ENCODE assay signal across 23 mouse cellular contexts in the genomic region with DNA sequence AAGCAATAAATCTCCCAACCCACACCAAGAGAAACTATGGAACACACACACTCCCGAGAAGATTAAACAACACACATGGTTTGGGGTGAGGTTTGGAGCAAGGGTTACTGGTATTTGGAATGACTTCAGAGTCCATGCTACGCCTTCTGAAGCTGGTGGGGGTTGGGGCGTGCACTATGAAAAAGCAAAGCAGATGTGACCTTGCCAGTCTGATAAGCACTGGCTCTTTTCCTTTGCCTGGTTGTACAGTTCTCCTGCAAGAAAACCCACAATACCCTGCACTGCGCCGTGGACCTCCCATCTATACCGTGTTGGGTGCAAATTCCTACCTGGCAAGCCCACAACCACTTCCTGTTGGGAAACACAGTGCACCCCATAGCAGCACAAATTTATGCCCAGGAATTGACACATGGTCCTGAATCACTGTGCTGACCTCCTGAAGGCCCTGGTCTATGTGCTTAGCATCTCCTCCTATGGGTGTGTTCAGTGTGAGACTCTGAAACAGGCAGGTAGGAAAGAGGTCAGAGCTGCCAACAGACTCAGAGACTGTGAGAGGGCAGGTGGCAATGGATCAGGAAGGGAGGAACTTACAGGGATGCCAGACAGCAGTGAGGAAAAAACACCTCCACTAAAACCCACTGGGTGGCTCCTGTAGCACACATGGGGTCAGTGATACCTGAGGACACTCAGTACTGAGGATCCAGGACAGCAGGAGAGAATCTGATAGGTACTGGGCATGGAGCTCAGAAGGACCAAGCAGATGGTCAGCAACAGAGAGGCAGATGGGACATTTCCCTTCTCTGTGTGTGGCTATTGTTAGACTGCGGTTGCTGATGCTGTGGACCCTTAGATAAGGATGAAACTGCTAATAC. TPM values are rescaled to one million over a fixed set of nuclear protein-coding genes. Genes with fewer than 3 reads are reported as not detected.
DNase-seq lines count a peak whose midpoint lies in the region; ATAC-seq and TF ChIP-seq lines count a peak whose summit lies in the region.
"Had no signal": no experiment of that assay in that cellular context is flagged by ENCODE, and none has a peak within 500 bp of the region (broad histone marks: within the 10 kb centered on the region; RNA-seq: fewer than 3 reads in every experiment).

No protein-coding gene starts in this region.

- no peaks in the 10 kb centered on the region for H3K9me3 ChIP-seq in liver, postnatal 0 days (ENCODE audit: low read length)
- H3K9me3 ChIP-seq: heart, embryonic 13.5 days; hindbrain, embryonic 10.5 days; midbrain, embryonic 12.5 days had no signal

- peak overlapping the region; percentile 35 for H3K27ac ChIP-seq in liver, adult 2 months (replicated peaks; ENCODE audit: insufficient read depth, low read depth, low read length)
- no peak overlapping the region for H3K27ac ChIP-seq in liver, postnatal 0 days (ENCODE audit: low read depth)
- H3K27ac ChIP-seq: heart, embryonic 13.5 days; hindbrain, embryonic 10.5 days; left cerebral cortex, adult 2 months; midbrain, embryonic 12.5 days had no signal

- H3K79me2 ChIP-seq in liver, adult 2 months (ENCODE audit: control insufficient read depth, insufficient read depth, low read length), result no peaks in the 10 kb centered on the region

- no peaks in the 10 kb centered on the region for H3K27me3 ChIP-seq in liver, adult 2 months (ENCODE audit: control insufficient read depth, insufficient read depth, low read length)
- H3K27me3 ChIP-seq in liver, postnatal 0 days (ENCODE audit: insufficient read depth, low read length), result no peaks in the 10 kb centered on the region
- H3K27me3 ChIP-seq: heart, embryonic 13.5 days; midbrain, embryonic 12.5 days had no signal

- peak; percentile 81 for ATAC-seq in liver, postnatal 0 days
- ATAC-seq: forebrain, embryonic 16.5 days had no signal

- peaks cover 9% of the 10 kb centered on the region; the same call in 1 of the 2 replicates for H3K4me1 ChIP-seq in liver, adult 2 months (ENCODE audit: control insufficient read depth, insufficient read depth, low read length)
- peaks cover 7% of the 10 kb centered on the region; the same call in 1 of the 2 replicates for H3K4me1 ChIP-seq in liver, postnatal 0 days (ENCODE audit: insufficient read depth)
- H3K4me1 ChIP-seq: heart, embryonic 13.5 days; hindbrain, embryonic 10.5 days had no signal

- DNase-seq in liver, adult 2 months (ENCODE audit: extremely low read depth, low read depth, low spot score), result peak; percentile 90
- DNase-seq in liver, result no peak
- DNase-seq in adrenal gland, postnatal 36 days, result peak; percentile 33 to 59
- peak; percentile 37 to 55 for DNase-seq in cerebellum, postnatal 14 days
- DNase-seq in liver, postnatal 0 days, result peak; percentile 24
- DNase-seq in layer of hippocampus, postnatal 10 days (ENCODE audit: low spot score in 2 of 2), result no peak
- no peak for DNase-seq in left cerebral cortex, adult 8-10 months (ENCODE audit: low spot score in 2 of 2)
- DNase-seq in left cerebral cortex, adult 11 months (ENCODE audit: low spot score), result no peak
- DNase-seq: gastrocnemius, postnatal 14 days; kidney, adult 11 months; kidney, postnatal 14 days; lung, postnatal 14 days; retina, postnatal 1 day; spleen, adult 18-20 months had no signal

- H3K4me2 ChIP-seq in liver, postnatal 0 days (ENCODE audit: low read depth, low read length), result no peak overlapping the region
- H3K4me2 ChIP-seq: heart, embryonic 13.5 days; midbrain, embryonic 12.5 days had no signal

- WGBS in liver, adult 2 months, result 39% methylated on average over 7 of the region's 7 CpGs
- 54% methylated on average over 7 of the region's 7 CpGs for WGBS in liver, postnatal 0 days (ENCODE audit: insufficient replicate concordance)

- no peak overlapping the region for H3K4me3 ChIP-seq in liver, adult 2 months (ENCODE audit: insufficient read depth, low read depth, low read length)
- H3K4me3 ChIP-seq in liver, postnatal 0 days (ENCODE audit: low read depth, low read length), result no peak overlapping the region
- H3K4me3 ChIP-seq: heart, embryonic 13.5 days; hindbrain, embryonic 10.5 days; left cerebral cortex, adult 2 months; midbrain, embryonic 12.5 days had no signal

- TF ChIP-seq EP300 in liver, postnatal 0 days (IDR thresholded peaks at IDR 0.05; ENCODE audit: low read depth), result no peak

- no peak for TF ChIP-seq CTCF in liver, adult 2 months (IDR thresholded peaks at IDR 0.05; ENCODE audit: low read depth, low read length)
- no peak for TF ChIP-seq CTCF in liver, postnatal 0 days (IDR thresholded peaks at IDR 0.05; ENCODE audit: low read depth)

- H3K9ac ChIP-seq in liver, adult 2 months (ENCODE audit: low read depth, low read length), result no peak overlapping the region
- no peak overlapping the region for H3K9ac ChIP-seq in liver, postnatal 0 days (replicated peaks)
- H3K9ac ChIP-seq: heart, embryonic 13.5 days; midbrain, embryonic 12.5 days had no signal

- no peak for TF ChIP-seq POLR2A in liver, adult 2 months (IDR thresholded peaks at IDR 0.05; ENCODE audit: extremely low read depth, insufficient read depth, low read length)

- no peaks in the 10 kb centered on the region for H3K36me3 ChIP-seq in liver, adult 2 months (ENCODE audit: control insufficient read depth, insufficient read depth, low read length)
- H3K36me3 ChIP-seq in liver, postnatal 0 days (replicated peaks; ENCODE audit: insufficient read depth, low read length), result no peaks in the 10 kb centered on the region
- H3K36me3 ChIP-seq: heart, embryonic 13.5 days; hindbrain, embryonic 10.5 days; midbrain, embryonic 12.5 days had no signal

RNA-seq across cellular contexts. Expression of a gene that starts 22.6 kb away (rescaled TPM):
- 0.07 and 0.46 TPM in 2 replicates for total RNA-seq in liver, adult 2 months (2014; rRNA removed)
- polyA plus RNA-seq in liver, adult 2 months (2012; rRNA removed), result 0.05 and 0.29 TPM in 2 replicates
- total RNA-seq in adrenal gland, postnatal 36 days (2021), result under 1 TPM; 0.26 to 0.40 TPM
- polyA plus RNA-seq in liver, postnatal 0 days (2015; fragmentation: Nextera tagmentation; extraction: Ambion mirVana), result 0.19 and 0.30 TPM in 2 replicates
- under 1 TPM; 0.31 to 0.53 TPM for total RNA-seq in layer of hippocampus, postnatal 10 days (2021)
- total RNA-seq in left cerebral cortex, adult 8-10 months (2022), result under 1 TPM in 3 of 4 experiments, not detected in 1; 0.14 to 0.19 (median 0.18) TPM
- total RNA-seq: ES-E14 had no signal
- polyA plus RNA-seq: C2C12 had no signal

RNA-seq across cellular contexts. Expression of a gene that starts 38.1 kb away (rescaled TPM):
- 27.8 and 111 TPM in 2 replicates for total RNA-seq in liver, adult 2 months (2014; rRNA removed)
- 36.1 and 49.1 TPM in 2 replicates for polyA plus RNA-seq in liver, adult 2 months (2012; rRNA removed)
- not detected for total RNA-seq in adrenal gland, postnatal 36 days (2021)
- 1.9 TPM in 2 replicates for polyA plus RNA-seq in liver, postnatal 0 days (2015; fragmentation: Nextera tagmentation; extraction: Ambion mirVana)
- not detected for total RNA-seq in layer of hippocampus, postnatal 10 days (2021)
- total RNA-seq in left cerebral cortex, adult 8-10 months (2022), result not detected
- total RNA-seq: ES-E14; left cerebral cortex, adult 2 months had no signal
- polyA plus RNA-seq: brain, embryonic 14.5 days; C2C12; forebrain, embryonic 16.5 days; heart, embryonic 13.5 days; hindbrain, embryonic 10.5 days; midbrain, embryonic 12.5 days; neural tube, embryonic 11.5 days had no signal

Comparison
In these comparisons a context has a peak if more than half of its experiments do, and no peak if none do; other contexts are left out.
1. DNase-seq: peak in liver, adult 2 months (single experiment), adrenal gland, postnatal 36 days (2 of 2), cerebellum, postnatal 14 days (2 of 2) and liver, postnatal 0 days (single experiment); none in liver (single experiment), layer of hippocampus, postnatal 10 days (0 of 2), left cerebral cortex, adult 8-10 months (0 of 2) and left cerebral cortex, adult 11 months (single experiment).
2. RNA of a gene that starts 38.1 kb away (total RNA-seq): 27.8 to 111 TPM in liver, adult 2 months; not detected in adrenal gland, postnatal 36 days, not detected in layer of hippocampus, postnatal 10 days and not detected in left cerebral cortex, adult 8-10 months; every median in the first group is over 10 times any median in the second.